Mouse (Mus musculus): Measurements from ENCODE around the gene Kbtbd4.

DNA sequence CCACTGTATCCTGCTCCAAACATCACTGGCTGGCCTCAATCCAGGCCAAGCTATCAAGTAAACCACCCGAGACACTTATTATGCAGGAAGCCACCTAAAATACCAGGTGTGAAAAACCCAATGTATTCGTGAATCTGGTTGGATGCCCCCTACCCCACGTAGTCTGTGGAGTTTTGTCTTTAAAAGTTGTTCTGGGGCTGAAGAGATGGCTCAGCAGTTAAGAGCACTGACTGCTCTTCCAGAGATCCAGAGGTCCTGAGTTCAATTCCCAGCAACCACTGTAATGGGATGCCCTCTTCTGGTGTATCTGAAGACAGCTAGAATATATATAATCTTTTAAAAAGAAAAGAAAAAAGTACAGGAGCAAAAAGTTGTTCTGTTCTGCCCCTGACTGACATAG, 33.8 kb downstream of the Kbtbd4 start:
- TF ChIP-seq CTCF (IDR thresholded peaks at IDR 0.05; ENCODE audit: insufficient read depth, low read depth, low read length) (no peak), POLR2A (IDR thresholded peaks at IDR 0.05; ENCODE audit: insufficient read depth, low read depth, low read length) (no peak)
